Mouse (Mus musculus) liver, adult 2 months (tissue): ENCODE data around the gene Nlgn3. TPM values are rescaled to one million over a fixed set of nuclear protein-coding genes. Genes with fewer than 3 reads are reported as not detected.

Source experiments
- DNase-seq: peaks from one replicate; pipeline ENCODE4 v3.0.0-alpha.2; 2011; ENCODE audit warnings: low read depth, low spot score; ENCODE audit errors: extremely low read depth
- H3K27ac ChIP-seq: fragments of 200-500 bp; replicated peaks from 2 replicates; pipeline ENCODE4 v1.5.1; 2012; ENCODE audit warnings: low read depth, mild to moderate bottlenecking, control low read depth, inconsistent platforms, low read length; ENCODE audit not compliant: insufficient read depth
- H3K27me3 ChIP-seq: fragments of 200-500 bp; 2 replicates; pipeline ENCODE4 v1.6.1; 2012; ENCODE audit warnings: mild to moderate bottlenecking, moderate library complexity, low read length, inconsistent platforms; ENCODE audit not compliant: control insufficient read depth, insufficient read depth
- H3K36me3 ChIP-seq: fragments of 200-500 bp; 2 replicates; pipeline ENCODE4 v1.6.1; 2012; ENCODE audit warnings: low read length, inconsistent platforms; ENCODE audit not compliant: control insufficient read depth, insufficient read depth
- H3K4me1 ChIP-seq: fragments of 200-500 bp; 2 replicates; pipeline ENCODE4 v1.6.1; 2011; ENCODE audit warnings: low read length; ENCODE audit not compliant: control insufficient read depth, insufficient read depth
- H3K4me3 ChIP-seq: fragments of 200-500 bp; 2 replicates; pipeline ENCODE4 v1.5.1; 2011; ENCODE audit warnings: low read depth, mild to moderate bottlenecking, control low read depth, low read length, moderate library complexity; ENCODE audit not compliant: insufficient read depth
- H3K79me2 ChIP-seq: fragments of 200-500 bp; 2 replicates; pipeline ENCODE4 v1.6.1; 2012; ENCODE audit warnings: inconsistent platforms, mild to moderate bottlenecking, low read length, moderate library complexity; ENCODE audit not compliant: control insufficient read depth, insufficient read depth
- H3K9ac ChIP-seq: fragments of 200-500 bp; 2 replicates; pipeline ENCODE4 v1.6.1; 2012; ENCODE audit warnings: low read depth, mild to moderate bottlenecking, control low read depth, inconsistent platforms, low read length
- CTCF ChIP-seq: fragments of 200-500 bp; IDR thresholded peaks from 2 replicates; pipeline ENCODE4 v1.5.1; 2011; ENCODE audit warnings: low read depth, low read length, control low read depth
- POLR2A ChIP-seq: fragments of 200-500 bp; IDR thresholded peaks from 2 replicates; pipeline ENCODE4 v1.6.1; 2011; ENCODE audit warnings: low read length, control low read depth; ENCODE audit not compliant: insufficient read depth; ENCODE audit errors: extremely low read depth
- WGBS: fragments of 180-500 bp; shearing (Covaris S2); methylation state at CpG from one replicate; pipeline ENCODE4 v1.1.7; 2018; 5-methylcytosine and 5-hydroxymethylcytosine counted together
- polyA plus RNA-seq: library from polyadenylated mRNA; depleted of rRNA; stranded (reverse); fragments of >200 nt; gene quantifications from 2 replicates; pipeline ENCODE4 v1.2.3, GENCODE M21; 2012
- total RNA-seq: library from RNA; depleted of rRNA; stranded (reverse); fragments of >200 nt; gene quantifications from 2 replicates; pipeline ENCODE4 v1.2.3, GENCODE M21; 2014

Gene Nlgn3
- total and polyA plus RNA-seq, 2 experiments: under 0.01 to 0.01 TPM

GRCm38 (mm10) chrX:101263892-101264291, 35.1 kb upstream of the Nlgn3 start, which contains the start of gene Gm614:
Gm614 (minus strand) TSS chrX:101263992.
- WGBS: 94% methylated on average over 1 of the region's 1 CpGs
- H3K79me2 ChIP-seq: no peaks in the 10 kb centered on the region
- no peaks in the 10 kb centered on the region; the same call in 1 of the 2 replicates for H3K4me1 ChIP-seq
- H3K27me3 ChIP-seq: no peaks in the 10 kb centered on the region
- DNase-seq: no peak
- H3K27ac ChIP-seq: no peak within 1 kb of the TSS
- H3K4me3 ChIP-seq: no peak within 1 kb of the TSS
- TF ChIP-seq CTCF: no peak
- no peak for TF ChIP-seq POLR2A
- no peak within 1 kb of the TSS for H3K9ac ChIP-seq
- H3K36me3 ChIP-seq: no peaks in the 10 kb centered on the region

- Histone ChIP-seq H3K9ac (no peak overlapping the region), H3K36me3 (no peaks in the 10 kb centered on the region), H3K79me2 (no peaks in the 10 kb centered on the region), H3K27ac (no peak overlapping the region), H3K27me3 (no peaks in the 10 kb centered on the region), H3K4me3 (0 out of 2 replicates have a peak overlapping the region, but pooled peaks have one; percentile 20), H3K4me1 (no peaks in the 10 kb centered on the region; the same call in 1 of the 2 replicates)
- TF ChIP-seq POLR2A: no peak
- TF ChIP-seq CTCF: no peak
- WGBS: 82% methylated on average over 6 of the region's 6 CpGs
- no peak for DNase-seq
Observed at GRCm38 (mm10) chrX:101266631-101267030, 32.3 kb upstream of the Nlgn3 start.

DNA sequence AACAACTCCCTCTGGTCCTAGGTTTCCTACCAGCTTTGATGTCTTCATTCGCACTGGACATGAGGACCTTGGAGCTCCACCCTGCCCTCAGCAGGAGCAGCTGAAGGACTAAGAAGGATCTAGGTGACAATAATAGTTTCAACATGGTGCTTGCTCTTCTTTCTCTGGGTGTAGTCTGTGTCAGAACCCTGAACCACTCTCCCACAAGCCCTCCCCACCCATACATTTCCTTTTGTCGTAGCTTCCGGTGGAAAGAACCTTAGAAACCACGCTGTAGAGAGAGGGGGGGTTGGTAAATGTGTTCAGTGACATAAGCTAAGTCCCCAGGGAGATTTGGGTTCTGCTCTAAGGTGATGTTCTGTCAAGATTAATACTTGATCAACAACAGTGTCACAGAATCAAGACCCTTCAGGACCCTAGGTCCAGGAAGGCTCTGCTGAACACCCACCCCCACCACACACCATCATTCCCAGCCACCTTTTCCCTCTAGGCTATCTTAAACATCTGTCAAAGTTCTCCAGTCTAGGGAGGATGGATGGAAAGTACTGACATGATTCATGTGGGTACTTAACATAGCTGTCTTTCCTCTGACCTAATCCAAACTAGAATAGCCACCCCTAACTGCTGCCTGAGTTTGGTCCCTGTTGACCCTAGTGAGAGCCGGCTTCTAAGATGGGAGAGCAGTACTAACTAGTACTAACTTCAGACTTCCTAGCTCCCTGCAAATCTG, 30.8 kb upstream of the Nlgn3 start, which contains the start of gene Il2rg:
Il2rg (minus strand) TSS at position 231 of the 730 bp plus-strand sequence.
- TF ChIP-seq CTCF (no peak), POLR2A (no peak)
- H3K27ac ChIP-seq: no peak within 1 kb of the TSS
- no peak for DNase-seq
- no peaks in the 10 kb centered on the region; the same call in 1 of the 2 replicates for H3K4me1 ChIP-seq
- H3K9ac ChIP-seq: no peak within 1 kb of the TSS
- no peaks in the 10 kb centered on the region for H3K79me2 ChIP-seq
- no peaks in the 10 kb centered on the region for H3K27me3 ChIP-seq
- H3K4me3 ChIP-seq: peak within 1 kb of the TSS; percentile 15; the same call in 1 of the 2 replicates
- 80% methylated on average over 5 of the region's 5 CpGs for WGBS
- no peaks in the 10 kb centered on the region for H3K36me3 ChIP-seq

DNA sequence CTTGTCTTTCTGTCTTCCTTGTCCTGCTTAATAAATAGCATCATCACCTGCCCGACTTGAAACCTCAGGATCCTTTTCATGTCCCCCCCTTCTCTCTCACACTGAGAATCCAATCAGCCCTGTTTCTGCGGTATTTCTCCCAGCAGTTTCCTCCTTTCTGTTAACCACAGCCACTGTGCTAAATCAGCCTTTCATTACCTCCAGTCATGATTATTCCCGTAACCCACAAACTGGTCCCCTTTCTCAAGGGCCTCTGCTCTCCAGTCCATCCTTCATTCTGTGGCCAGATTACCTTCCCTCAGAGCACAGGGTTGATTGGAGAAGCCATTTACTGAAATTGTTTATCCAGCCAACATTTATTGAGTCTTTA, 30.2 kb upstream of the Nlgn3 start, which contains the start of gene Gm20489:
Gm20489 (minus strand) TSS at position 269 of the 370 bp plus-strand sequence.
- WGBS: 80% methylated on average over 3 of the region's 3 CpGs
- no peak within 1 kb of the TSS for H3K27ac ChIP-seq

DNA sequence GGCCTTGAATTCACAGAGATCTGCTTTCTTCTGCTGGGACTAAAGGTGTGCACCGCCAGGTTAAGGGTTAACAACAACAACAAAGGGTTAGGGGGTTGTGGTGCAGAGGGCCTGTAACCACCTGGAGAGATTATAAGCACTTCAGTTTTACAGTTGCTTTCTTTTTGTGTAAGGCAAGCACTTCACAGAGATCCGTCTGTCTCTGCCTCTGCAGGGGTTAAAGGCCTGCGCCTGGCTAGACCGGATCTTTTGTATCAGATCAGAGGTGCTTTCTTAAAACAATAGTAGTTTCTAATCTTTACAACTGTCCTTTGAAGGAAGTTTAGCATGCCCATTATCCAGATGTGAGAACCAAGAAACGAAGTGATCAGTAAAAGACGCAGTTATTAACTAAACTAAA, 25.6 kb upstream of the Nlgn3 start:
- TF ChIP-seq POLR2A: no peak
- no peak for TF ChIP-seq CTCF
- WGBS: 32% methylated on average over 6 of the region's 6 CpGs
- Histone ChIP-seq H3K4me3 (peak overlapping the region; percentile 44; the same call in 1 of the 2 replicates), H3K27me3 (no peaks in the 10 kb centered on the region), H3K79me2 (no peaks in the 10 kb centered on the region), H3K27ac (no peak overlapping the region), H3K36me3 (peaks cover 5% of the 10 kb centered on the region; the same call in 1 of the 2 replicates), H3K4me1 (peaks cover 7% of the 10 kb centered on the region), H3K9ac (no peak overlapping the region; the same call in 1 of the 2 replicates)
- no peak for DNase-seq

More for the DNA sequence above, 30.2 kb upstream of the Nlgn3 start, which contains the start of gene Gm20489:
- no peaks in the 10 kb centered on the region for H3K36me3 ChIP-seq
- TF ChIP-seq CTCF: no peak
- no peak for TF ChIP-seq POLR2A
- H3K27me3 ChIP-seq: no peaks in the 10 kb centered on the region
- H3K4me1 ChIP-seq: no peaks in the 10 kb centered on the region; the same call in 1 of the 2 replicates
- H3K79me2 ChIP-seq: no peaks in the 10 kb centered on the region
- DNase-seq: no peak
- H3K4me3 ChIP-seq: peak within 1 kb of the TSS; percentile 15; the same call in 1 of the 2 replicates
- no peak within 1 kb of the TSS for H3K9ac ChIP-seq
